Mouse (Mus musculus) thymus, adult 2 months (tissue): Measurements from ENCODE around the gene Lrp1.

Experiments used
- CTCF ChIP-seq: fragments of 200-500 bp; IDR thresholded peaks from 2 replicates; pipeline ENCODE4 v1.5.1; 2012; ENCODE audit warnings: mild to moderate bottlenecking, control low read depth, low read length, moderate library complexity, borderline replicate concordance; ENCODE audit not compliant: control insufficient read depth, poor library complexity, insufficient read depth; ENCODE audit errors: extremely low read depth
- POLR2A ChIP-seq: fragments of 200-500 bp; IDR thresholded peaks from 2 replicates; pipeline ENCODE4 v1.6.1; 2012; ENCODE audit warnings: mild to moderate bottlenecking, low read length, control low read depth, moderate library complexity; ENCODE audit not compliant: control insufficient read depth, poor library complexity, insufficient read depth; ENCODE audit errors: extremely low read depth

GRCm38 (mm10) chr10:127537854-127538583, 82.9 kb downstream of the Lrp1 start:
- peak; percentile 92 for TF ChIP-seq CTCF
- no peak for TF ChIP-seq POLR2A
